Mouse (Mus musculus) monocyte, adult 2 months (primary cell): Measurements from ENCODE around the gene Os9.

Experiments used
- DNase-seq, 2 experiments: peaks; one replicate each; pipeline ENCODE4 v3.0.0; 2022; ENCODE audit warnings: low spot score in 2 of 2, low read depth in 1 of 2

Gene Os9

DNA sequence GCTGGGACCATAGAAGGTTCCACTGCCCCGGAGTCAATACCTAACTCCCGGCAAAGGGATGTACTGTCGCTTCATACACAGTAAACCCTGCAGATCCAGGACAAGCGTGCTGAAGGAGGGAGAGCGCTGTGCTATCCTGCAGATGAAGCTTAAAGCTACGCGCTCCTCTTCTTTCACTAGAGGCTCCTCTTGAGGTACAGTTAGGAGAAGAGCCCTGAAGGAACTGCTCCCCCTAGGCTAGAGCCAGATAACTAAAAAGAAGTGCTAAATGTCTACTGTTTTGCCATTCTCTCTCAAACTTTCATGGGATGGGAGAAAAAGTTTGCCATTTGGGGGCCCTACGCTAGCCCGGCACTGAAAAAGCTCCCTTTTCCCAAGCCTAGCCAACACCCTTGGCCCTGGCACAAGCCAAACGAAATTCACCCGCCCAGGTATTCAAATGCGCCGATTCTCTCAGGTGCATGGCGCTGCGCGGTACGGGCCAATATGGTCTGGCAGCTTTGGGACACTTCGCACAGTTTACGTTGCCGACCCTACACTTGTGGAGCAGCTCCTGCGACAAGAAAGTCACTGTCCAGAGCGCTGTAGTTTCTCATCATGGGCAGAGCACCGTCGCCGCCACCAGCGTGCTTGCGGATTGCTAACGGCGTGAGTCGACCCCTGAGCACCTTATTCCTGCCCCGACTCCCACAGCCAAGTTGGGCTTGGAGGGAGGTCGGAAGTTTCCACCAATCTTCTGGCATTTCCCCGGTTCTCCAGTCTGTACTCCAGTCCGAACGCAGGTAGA lies 72.1 kb downstream of the Os9 start:
- DNase-seq = no peak

- DNase-seq = no peak
Measured at GRCm38 (mm10) chr10:127047954-127048353, 73.0 kb downstream of the Os9 start, which contains the start of gene Cyp27b1. Cyp27b1 (plus strand) TSS chr10:127048250.
